15 mouse cellular contexts compared by ENCODE assay signal in the genomic region with DNA sequence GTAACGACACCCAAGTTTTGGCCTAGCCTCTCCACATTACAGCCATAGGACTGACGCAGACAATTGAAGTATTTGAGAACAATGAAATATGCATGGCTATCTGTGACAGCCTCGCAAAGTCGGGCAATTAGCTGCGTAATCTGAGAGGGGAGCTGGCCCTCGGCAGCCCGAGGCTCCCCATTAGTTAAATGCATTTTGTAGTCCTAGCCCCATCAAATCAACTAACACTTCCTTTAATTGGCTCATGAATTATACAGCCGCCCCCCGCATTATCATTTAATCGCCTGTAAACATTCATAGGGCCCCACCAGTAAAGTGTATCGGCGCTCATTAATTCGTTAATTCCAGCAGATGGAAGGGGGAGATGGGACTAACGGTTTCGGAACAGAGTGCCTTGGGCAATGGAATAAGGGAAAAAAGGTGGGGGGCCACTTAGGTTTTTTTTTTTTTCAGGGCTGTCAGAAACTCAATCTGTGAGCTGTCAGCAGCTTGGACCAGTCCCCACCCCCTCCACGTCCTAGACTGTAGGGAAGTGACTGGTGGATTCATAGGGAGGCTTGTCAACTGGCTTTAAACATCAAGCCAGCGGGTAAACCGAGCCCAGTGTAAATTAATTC. TPM values are rescaled to one million over a fixed set of nuclear protein-coding genes. Genes with fewer than 3 reads are reported as not detected.
DNase-seq lines count a peak whose midpoint lies in the region; ATAC-seq and TF ChIP-seq lines count a peak whose summit lies in the region.
"Had no signal": no experiment of that assay in that cellular context is flagged by ENCODE, and none has a peak within 500 bp of the region (broad histone marks: within the 10 kb centered on the region; RNA-seq: fewer than 3 reads in every experiment).

No protein-coding gene starts in this region.

- no peak overlapping the region for H3K9ac ChIP-seq in heart, embryonic 14.5 days (ENCODE audit: low read length)
- no peak overlapping the region for H3K9ac ChIP-seq in hindbrain, embryonic 12.5 days
- H3K9ac ChIP-seq in midbrain, embryonic 15.5 days = no peak overlapping the region
- H3K9ac ChIP-seq: liver, embryonic 14.5 days had no signal

- no peaks in the 10 kb centered on the region for H3K27me3 ChIP-seq in heart, embryonic 14.5 days (ENCODE audit: control insufficient read depth, insufficient read depth, low read length)
- peaks cover 5% of the 10 kb centered on the region; the same call in 1 of the 2 replicates for H3K27me3 ChIP-seq in hindbrain, embryonic 12.5 days
- no peaks in the 10 kb centered on the region for H3K27me3 ChIP-seq in midbrain, embryonic 15.5 days (replicated peaks)

- H3K9me3 ChIP-seq in heart, embryonic 14.5 days (ENCODE audit: control insufficient read depth, low read length) = no peaks in the 10 kb centered on the region
- no peaks in the 10 kb centered on the region for H3K9me3 ChIP-seq in hindbrain, embryonic 12.5 days (replicated peaks)
- H3K9me3 ChIP-seq in midbrain, embryonic 15.5 days = no peaks in the 10 kb centered on the region
- H3K9me3 ChIP-seq: megakaryocyte, embryonic 14.5 days had no signal

- TF ChIP-seq CTCF in brain, embryonic 14.5 days (IDR thresholded peaks at IDR 0.05; ENCODE audit: borderline replicate concordance, extremely low read depth, insufficient read depth, insufficient read length) = no peak

- H3K36me3 ChIP-seq in heart, embryonic 14.5 days (ENCODE audit: control insufficient read depth, insufficient read depth, low read length) = no peaks in the 10 kb centered on the region
- no peaks in the 10 kb centered on the region for H3K36me3 ChIP-seq in hindbrain, embryonic 12.5 days
- no peaks in the 10 kb centered on the region for H3K36me3 ChIP-seq in midbrain, embryonic 15.5 days (replicated peaks)

- no peak for TF ChIP-seq POLR2A in brain, embryonic 14.5 days (IDR thresholded peaks at IDR 0.05; ENCODE audit: borderline replicate concordance, extremely low read depth, insufficient read depth, insufficient read length, poor library complexity, severe bottlenecking)

- peak overlapping the region; percentile 16 to 44; a peak in 1 of 4 replicates for H3K27ac ChIP-seq in heart, embryonic 14.5 days (replicated peaks in 1 of 2; ENCODE audit: control insufficient read depth in 1 of 2, insufficient read depth in 1 of 2, low read depth in 2 of 2, low read length in 2 of 2)
- peak overlapping the region; percentile 74 for H3K27ac ChIP-seq in hindbrain, embryonic 12.5 days
- peak overlapping the region; percentile 71 for H3K27ac ChIP-seq in midbrain, embryonic 15.5 days
- H3K27ac ChIP-seq: liver, embryonic 14.5 days had no signal

- peaks cover 2 to 12% of the 10 kb centered on the region in 2 experiments; a peak in 3 of 4 replicates for H3K4me1 ChIP-seq in heart, embryonic 14.5 days (ENCODE audit: control insufficient read depth in 2 of 2, insufficient read depth in 2 of 2, low read length in 2 of 2)
- peaks cover 23% of the 10 kb centered on the region for H3K4me1 ChIP-seq in hindbrain, embryonic 12.5 days
- H3K4me1 ChIP-seq in midbrain, embryonic 15.5 days = peaks cover 33% of the 10 kb centered on the region

- no peak overlapping the region for H3K4me2 ChIP-seq in heart, embryonic 14.5 days (ENCODE audit: low read length)
- peak overlapping the region; percentile 19; the same call in 1 of the 2 replicates for H3K4me2 ChIP-seq in hindbrain, embryonic 12.5 days (replicated peaks)
- peak overlapping the region; percentile 24 for H3K4me2 ChIP-seq in midbrain, embryonic 15.5 days

- 60% methylated on average over 18 of the region's 18 CpGs for WGBS in heart, embryonic 14.5 days
- 36% methylated on average over 18 of the region's 18 CpGs for WGBS in hindbrain, embryonic 12.5 days
- WGBS in midbrain, embryonic 15.5 days = 22% methylated on average over 18 of the region's 18 CpGs

- DNase-seq in heart, postnatal 25 days (ENCODE audit: low spot score) = no peak
- DNase-seq in brain, embryonic 14.5 days (ENCODE audit: low read depth) = peak; percentile 98
- no peak for DNase-seq in cerebellum, adult 18-20 months
- no peak for DNase-seq in cerebellum, postnatal 4 days (ENCODE audit: low spot score in 2 of 2)
- DNase-seq: B cell, adult 2 months; gastrocnemius, postnatal 10 days; heart, postnatal 4 days; kidney, postnatal 36 days; thymus, postnatal 14 days had no signal

- H3K4me3 ChIP-seq in heart, embryonic 14.5 days (ENCODE audit: control insufficient read depth in 1 of 2, insufficient read depth in 1 of 2, low read depth in 1 of 2, low read length in 2 of 2) = no peak overlapping the region
- no peak overlapping the region for H3K4me3 ChIP-seq in hindbrain, embryonic 12.5 days
- H3K4me3 ChIP-seq in midbrain, embryonic 15.5 days = no peak overlapping the region
- H3K4me3 ChIP-seq: megakaryocyte, embryonic 14.5 days had no signal

- intact Hi-C loops in heart, postnatal 25 days (cut with DNase I) = no loop called here

- no peak for ATAC-seq in heart, embryonic 14.5 days (ENCODE audit: insufficient number of reproducible peaks, insufficient read depth, low FRiP score, low read depth)
- ATAC-seq in hindbrain, embryonic 12.5 days (ENCODE audit: low FRiP score) = peak; percentile 83
- ATAC-seq in midbrain, embryonic 15.5 days (replicated peaks) = peak; percentile 88
- ATAC-seq in cerebellum, adult (ENCODE audit: insufficient number of reproducible peaks, low FRiP score, low TSS enrichment) = no peak

RNA-seq across cellular contexts. Expression of gene Gtf3c4, which starts 42.6 kb away (rescaled TPM):
- 13.0 and 13.9 TPM in 2 replicates for polyA plus RNA-seq in heart, embryonic 14.5 days (2014; fragmentation: Nextera tagmentation; extraction: Ambion mirVana)
- 10 to 100 TPM; 18.7 to 20.3 TPM for total RNA-seq in heart, postnatal 25 days (2021)
- polyA plus RNA-seq in brain, embryonic 14.5 days (2012; rRNA removed) = 20.2 and 30.9 TPM in 2 replicates
- 32.0 and 33.5 TPM in 2 replicates for polyA plus RNA-seq in hindbrain, embryonic 12.5 days (2016; fragmentation: Nextera tagmentation; extraction: Ambion mirVana)
- polyA plus RNA-seq in midbrain, embryonic 15.5 days (2015; fragmentation: Nextera tagmentation; extraction: Ambion mirVana) = 22.7 and 22.8 TPM in 2 replicates

RNA-seq across cellular contexts. Expression of gene Ddx31, which starts 42.6 kb away (rescaled TPM):
- polyA plus RNA-seq in heart, embryonic 14.5 days (2014; fragmentation: Nextera tagmentation; extraction: Ambion mirVana) = 7.1 and 8.6 TPM in 2 replicates
- 1 to 10 TPM; 2.7 to 3.4 TPM for total RNA-seq in heart, postnatal 25 days (2021)
- polyA plus RNA-seq in brain, embryonic 14.5 days (2012; rRNA removed) = 13.0 and 14.6 TPM in 2 replicates
- 16.7 and 17.6 TPM in 2 replicates for polyA plus RNA-seq in hindbrain, embryonic 12.5 days (2016; fragmentation: Nextera tagmentation; extraction: Ambion mirVana)
- polyA plus RNA-seq in midbrain, embryonic 15.5 days (2015; fragmentation: Nextera tagmentation; extraction: Ambion mirVana) = 14.9 TPM in 2 replicates

Comparison
In these comparisons a context has a peak if more than half of its experiments do, and no peak if none do; other contexts are left out.
1. ATAC-seq: peak in hindbrain, embryonic 12.5 days (single experiment) and midbrain, embryonic 15.5 days (single experiment); none in heart, embryonic 14.5 days (single experiment) and cerebellum, adult (single experiment).
2. Peak in every context shown above with its lines, with median percentiles within 50 percentile points of each other: H3K27ac ChIP-seq.